Mouse (Mus musculus): Measurements from ENCODE around the gene Dxo. TPM values are rescaled to one million over a fixed set of nuclear protein-coding genes. Genes with fewer than 3 reads are reported as not detected.
"Not testable (repeated sequence)": the region's sequence is repeated elsewhere in the genome, so short reads cannot be mapped to it uniquely, and the experiment has no call there.

Gene Dxo
- polyA plus RNA-seq (2014; fragmentation: Nextera tagmentation; extraction: Ambion mirVana): 26.6 and 33.1 TPM in 2 replicates

GRCm38 (mm10) chr17:34836856-34837221 lies at the start of gene Dxo, which contains the start of gene Stk19:
TSS of gene Dxo (plus strand) at chr17:34837019.
TSS of gene Stk19 (minus strand) at chr17:34836945.
- peak; percentile 91 for ATAC-seq (ENCODE audit: insufficient number of reproducible peaks, insufficient read depth, low FRiP score, low read depth)
- H3K4me1 ChIP-seq (ENCODE audit: control insufficient read depth in 2 of 2, insufficient read depth in 2 of 2, low read length in 2 of 2): peaks cover 7 to 17% of the 10 kb centered on the region in 2 experiments
- H3K9me3 ChIP-seq (ENCODE audit: control insufficient read depth, low read length): no peaks in the 10 kb centered on the region
- no peaks in the 10 kb centered on the region for H3K27me3 ChIP-seq (ENCODE audit: control insufficient read depth, insufficient read depth, low read length)
- peak within 1 kb of the TSS; percentile 87 to 97 for H3K4me3 ChIP-seq (ENCODE audit: control insufficient read depth in 1 of 2, insufficient read depth in 1 of 2, low read depth in 1 of 2, low read length in 2 of 2)
- under 1% methylated on average over 40 of the region's 40 CpGs for WGBS
- peaks cover 49% of the 10 kb centered on the region for H3K36me3 ChIP-seq (ENCODE audit: control insufficient read depth, insufficient read depth, low read length)
- peak within 1 kb of the TSS; percentile 88 for H3K9ac ChIP-seq (ENCODE audit: low read length)
- H3K4me2 ChIP-seq (ENCODE audit: low read length): peak within 1 kb of the TSS; percentile 97
- H3K27ac ChIP-seq (replicated peaks in 1 of 2; ENCODE audit: control insufficient read depth in 1 of 2, insufficient read depth in 1 of 2, low read depth in 2 of 2, low read length in 2 of 2): peak within 1 kb of the TSS; percentile 61 to 79

- Histone ChIP-seq H3K4me3 (ENCODE audit: control insufficient read depth in 1 of 2, insufficient read depth in 1 of 2, low read depth in 1 of 2, low read length in 2 of 2) (no peak overlapping the region), H3K4me2 (ENCODE audit: low read length) (no peak overlapping the region), H3K4me1 (ENCODE audit: control insufficient read depth in 2 of 2, insufficient read depth in 2 of 2, low read length in 2 of 2) (no peaks in the 10 kb centered on the region), H3K27me3 (ENCODE audit: control insufficient read depth, insufficient read depth, low read length) (no peaks in the 10 kb centered on the region), H3K27ac (replicated peaks in 1 of 2; ENCODE audit: control insufficient read depth in 1 of 2, insufficient read depth in 1 of 2, low read depth in 2 of 2, low read length in 2 of 2) (no peak overlapping the region), H3K9ac (ENCODE audit: low read length) (no peak overlapping the region), H3K9me3 (ENCODE audit: control insufficient read depth, low read length) (peaks cover 4% of the 10 kb centered on the region; the same call in 1 of the 2 replicates), H3K36me3 (ENCODE audit: control insufficient read depth, insufficient read depth, low read length) (no peaks in the 10 kb centered on the region)
- no peak for ATAC-seq (ENCODE audit: insufficient number of reproducible peaks, insufficient read depth, low FRiP score, low read depth)
- WGBS: 81% methylated on average over 10 of the region's 10 CpGs
These were observed 41.8 kb upstream of the Dxo start for GRCm38 (mm10) chr17:34795016-34795415.

GRCm38 (mm10) chr17:34795633-34796032 lies 41.2 kb upstream of the Dxo start:
- no peak overlapping the region for H3K4me3 ChIP-seq (ENCODE audit: control insufficient read depth in 1 of 2, insufficient read depth in 1 of 2, low read depth in 1 of 2, low read length in 2 of 2)
- no peak overlapping the region for H3K27ac ChIP-seq (replicated peaks in 1 of 2; ENCODE audit: control insufficient read depth in 1 of 2, insufficient read depth in 1 of 2, low read depth in 2 of 2, low read length in 2 of 2)
- no peaks in the 10 kb centered on the region for H3K27me3 ChIP-seq (ENCODE audit: control insufficient read depth, insufficient read depth, low read length)
- peaks cover 4% of the 10 kb centered on the region; the same call in 1 of the 2 replicates for H3K9me3 ChIP-seq (ENCODE audit: control insufficient read depth, low read length)
- WGBS: 53% methylated on average over 9 of the region's 9 CpGs
- H3K4me2 ChIP-seq (ENCODE audit: low read length): no peak overlapping the region
- peak; percentile 43; the same call in 1 of the 2 replicates for ATAC-seq (ENCODE audit: insufficient number of reproducible peaks, insufficient read depth, low FRiP score, low read depth)
- H3K36me3 ChIP-seq (ENCODE audit: control insufficient read depth, insufficient read depth, low read length): no peaks in the 10 kb centered on the region
- no peak overlapping the region for H3K9ac ChIP-seq (ENCODE audit: low read length)
- H3K4me1 ChIP-seq (ENCODE audit: control insufficient read depth in 2 of 2, insufficient read depth in 2 of 2, low read length in 2 of 2): no peaks in the 10 kb centered on the region

GRCm38 (mm10) chr17:34796311-34797140 lies 40.3 kb upstream of the Dxo start:
- Histone ChIP-seq H3K36me3 (ENCODE audit: control insufficient read depth, insufficient read depth, low read length) (no peaks in the 10 kb centered on the region), H3K9ac (ENCODE audit: low read length) (no peak overlapping the region), H3K4me2 (ENCODE audit: low read length) (no peak overlapping the region), H3K27me3 (ENCODE audit: control insufficient read depth, insufficient read depth, low read length) (no peaks in the 10 kb centered on the region), H3K4me3 (ENCODE audit: control insufficient read depth in 1 of 2, insufficient read depth in 1 of 2, low read depth in 1 of 2, low read length in 2 of 2) (no peak overlapping the region), H3K9me3 (ENCODE audit: control insufficient read depth, low read length) (peaks cover 4% of the 10 kb centered on the region; the same call in 1 of the 2 replicates), H3K4me1 (ENCODE audit: control insufficient read depth in 2 of 2, insufficient read depth in 2 of 2, low read length in 2 of 2) (no peaks in the 10 kb centered on the region), H3K27ac (replicated peaks in 1 of 2; ENCODE audit: control insufficient read depth in 1 of 2, insufficient read depth in 1 of 2, low read depth in 2 of 2, low read length in 2 of 2) (no peak overlapping the region)
- no peak for ATAC-seq (ENCODE audit: insufficient number of reproducible peaks, insufficient read depth, low FRiP score, low read depth)
- WGBS: 82% methylated on average over 8 of the region's 8 CpGs

- H3K36me3 ChIP-seq (ENCODE audit: control insufficient read depth, insufficient read depth, low read length); H3K4me2 ChIP-seq (ENCODE audit: low read length); H3K9ac ChIP-seq (ENCODE audit: low read length); ATAC-seq (ENCODE audit: insufficient number of reproducible peaks, insufficient read depth, low FRiP score, low read depth); H3K9me3 ChIP-seq (ENCODE audit: control insufficient read depth, low read length); H3K4me1 ChIP-seq (ENCODE audit: control insufficient read depth in 2 of 2, insufficient read depth in 2 of 2, low read length in 2 of 2); H3K27me3 ChIP-seq (ENCODE audit: control insufficient read depth, insufficient read depth, low read length); H3K4me3 ChIP-seq (ENCODE audit: control insufficient read depth in 1 of 2, insufficient read depth in 1 of 2, low read depth in 1 of 2, low read length in 2 of 2); H3K27ac ChIP-seq (replicated peaks in 1 of 2; ENCODE audit: control insufficient read depth in 1 of 2, insufficient read depth in 1 of 2, low read depth in 2 of 2, low read length in 2 of 2): not testable (repeated sequence)
- WGBS: 75% methylated on average over 10 of the region's 10 CpGs
These were observed 39.4 kb upstream of the Dxo start for GRCm38 (mm10) chr17:34797211-34797995.

GRCm38 (mm10) chr17:34798071-34798470 lies 38.7 kb upstream of the Dxo start:
- ATAC-seq (ENCODE audit: insufficient number of reproducible peaks, insufficient read depth, low FRiP score, low read depth); H3K27me3 ChIP-seq (ENCODE audit: control insufficient read depth, insufficient read depth, low read length); H3K4me2 ChIP-seq (ENCODE audit: low read length); H3K4me1 ChIP-seq (ENCODE audit: control insufficient read depth in 2 of 2, insufficient read depth in 2 of 2, low read length in 2 of 2); H3K27ac ChIP-seq (replicated peaks in 1 of 2; ENCODE audit: control insufficient read depth in 1 of 2, insufficient read depth in 1 of 2, low read depth in 2 of 2, low read length in 2 of 2); H3K4me3 ChIP-seq (ENCODE audit: control insufficient read depth in 1 of 2, insufficient read depth in 1 of 2, low read depth in 1 of 2, low read length in 2 of 2); H3K9me3 ChIP-seq (ENCODE audit: control insufficient read depth, low read length); H3K36me3 ChIP-seq (ENCODE audit: control insufficient read depth, insufficient read depth, low read length); H3K9ac ChIP-seq (ENCODE audit: low read length): not testable (repeated sequence)
- 80% methylated on average over 7 of the region's 7 CpGs for WGBS

GRCm38 (mm10) chr17:34798866-34799530 lies 37.8 kb upstream of the Dxo start:
- no peaks in the 10 kb centered on the region for H3K27me3 ChIP-seq (ENCODE audit: control insufficient read depth, insufficient read depth, low read length)
- no peak overlapping the region for H3K4me2 ChIP-seq (ENCODE audit: low read length)
- ATAC-seq (ENCODE audit: insufficient number of reproducible peaks, insufficient read depth, low FRiP score, low read depth): no peak
- H3K9me3 ChIP-seq (ENCODE audit: control insufficient read depth, low read length): no peaks in the 10 kb centered on the region
- no peaks in the 10 kb centered on the region for H3K4me1 ChIP-seq (ENCODE audit: control insufficient read depth in 2 of 2, insufficient read depth in 2 of 2, low read length in 2 of 2)
- H3K9ac ChIP-seq (ENCODE audit: low read length): no peak overlapping the region
- H3K36me3 ChIP-seq (ENCODE audit: control insufficient read depth, insufficient read depth, low read length): no peaks in the 10 kb centered on the region
- no peak overlapping the region for H3K27ac ChIP-seq (replicated peaks in 1 of 2; ENCODE audit: control insufficient read depth in 1 of 2, insufficient read depth in 1 of 2, low read depth in 2 of 2, low read length in 2 of 2)
- no peak overlapping the region for H3K4me3 ChIP-seq (ENCODE audit: control insufficient read depth in 1 of 2, insufficient read depth in 1 of 2, low read depth in 1 of 2, low read length in 2 of 2)
- WGBS: 81% methylated on average over 14 of the region's 17 CpGs

Measured in heart, embryonic 14.5 days (tissue).